Mouse (Mus musculus) hindbrain, embryonic 13.5 days (tissue): ENCODE results near the gene Gmds. TPM values are rescaled to one million over a fixed set of nuclear protein-coding genes. Genes with fewer than 3 reads are reported as not detected.
A peak's percentile ranks its signal among the peaks of the same experiment; 100 is the strongest.

Source experiments
- ATAC-seq: fragments of 200-750 bp; cut with Nextera tagmentation; 2 replicates; pipeline ENCODE4 v1.8.0; 2017; ENCODE audit warnings: moderate TSS enrichment; ENCODE audit not compliant: low FRiP score
- H3K27ac ChIP-seq: fragments of 300-500 bp; sonication (generic); 2 replicates; pipeline ENCODE4 v1.5.1; 2015; ENCODE audit warnings: inconsistent platforms, mild to moderate bottlenecking, moderate library complexity
- H3K27me3 ChIP-seq: fragments of 300-500 bp; sonication (generic); 2 replicates; pipeline ENCODE4 v1.6.1; 2015; ENCODE audit warnings: mild to moderate bottlenecking, inconsistent platforms
- H3K36me3 ChIP-seq: fragments of 300-500 bp; sonication (generic); 2 replicates; pipeline ENCODE4 v1.6.1; 2015; ENCODE audit warnings: mild to moderate bottlenecking, inconsistent platforms
- H3K4me1 ChIP-seq: fragments of 300-500 bp; sonication (generic); replicated peaks from 2 replicates; pipeline ENCODE4 v1.6.1; 2015; ENCODE audit warnings: inconsistent platforms
- H3K4me2 ChIP-seq: fragments of 300-500 bp; sonication (generic); 2 replicates; pipeline ENCODE4 v1.6.1; 2015; ENCODE audit warnings: inconsistent platforms, mild to moderate bottlenecking, moderate library complexity
- H3K4me3 ChIP-seq: fragments of 300-500 bp; sonication (generic); 2 replicates; pipeline ENCODE4 v1.5.1; 2015; ENCODE audit warnings: mild to moderate bottlenecking, inconsistent platforms
- H3K9ac ChIP-seq: fragments of 300-500 bp; sonication (generic); 2 replicates; pipeline ENCODE4 v1.6.1; 2015; ENCODE audit warnings: mild to moderate bottlenecking, inconsistent platforms
- H3K9me3 ChIP-seq: fragments of 300-500 bp; sonication (generic); 2 replicates; pipeline ENCODE4 v1.6.1; 2016; ENCODE audit warnings: inconsistent platforms
- WGBS: fragments of 180-500 bp; shearing (Covaris S2); methylation state at CpG from one replicate; pipeline ENCODE4 v1.1.7; 2015; 5-methylcytosine and 5-hydroxymethylcytosine counted together
- polyA plus RNA-seq: library from polyadenylated mRNA; unstranded; fragments of >200 nt; fragmentation: Nextera tagmentation; extraction: Ambion mirVana; gene quantifications from 2 replicates; pipeline ENCODE4 v1.2.1, GENCODE M21; 2015

Gene Gmds
- polyA plus RNA-seq, 1 experiment from 2014 or later = 34.3 TPM

GRCm38 (mm10) chr13:32040822-32041221 lies 297.7 kb downstream of the Gmds start:
- ATAC-seq = no peak
- Histone ChIP-seq H3K9ac (no peak overlapping the region), H3K4me3 (no peak overlapping the region), H3K9me3 (no peaks in the 10 kb centered on the region), H3K27me3 (no peaks in the 10 kb centered on the region), H3K36me3 (no peaks in the 10 kb centered on the region), H3K4me2 (no peak overlapping the region), H3K27ac (no peak overlapping the region), H3K4me1 (no peaks in the 10 kb centered on the region)
- 95% methylated on average over 1 of the region's 1 CpGs for WGBS

GRCm38 (mm10) chr13:32036902-32037301 lies 301.6 kb downstream of the Gmds start:
- Histone ChIP-seq H3K4me3 (no peak overlapping the region), H3K27me3 (no peaks in the 10 kb centered on the region), H3K9me3 (no peaks in the 10 kb centered on the region), H3K9ac (no peak overlapping the region), H3K4me2 (no peak overlapping the region), H3K36me3 (no peaks in the 10 kb centered on the region), H3K4me1 (no peaks in the 10 kb centered on the region), H3K27ac (no peak overlapping the region)
- no peak for ATAC-seq
- 58% methylated on average over 5 of the region's 5 CpGs for WGBS

- Histone ChIP-seq H3K9me3 (no peaks in the 10 kb centered on the region), H3K4me1 (no peaks in the 10 kb centered on the region), H3K27me3 (no peaks in the 10 kb centered on the region), H3K9ac (no peak overlapping the region), H3K36me3 (no peaks in the 10 kb centered on the region), H3K4me2 (no peak overlapping the region), H3K4me3 (no peak overlapping the region), H3K27ac (no peak overlapping the region)
- 89% methylated on average over 6 of the region's 6 CpGs for WGBS
- no peak for ATAC-seq
These were observed 303.6 kb downstream of the Gmds start for GRCm38 (mm10) chr13:32034799-32035448.

- Histone ChIP-seq H3K4me1 (no peaks in the 10 kb centered on the region), H3K9ac (no peak overlapping the region), H3K27ac (no peak overlapping the region), H3K9me3 (no peaks in the 10 kb centered on the region), H3K36me3 (no peaks in the 10 kb centered on the region), H3K4me2 (no peak overlapping the region), H3K27me3 (no peaks in the 10 kb centered on the region), H3K4me3 (no peak overlapping the region)
- WGBS = 63% methylated on average over 8 of the region's 8 CpGs
- ATAC-seq = no peak
These were observed 304.4 kb downstream of the Gmds start for GRCm38 (mm10) chr13:32034139-32034538.

GRCm38 (mm10) chr13:32026226-32026975 lies 312.1 kb downstream of the Gmds start:
- Histone ChIP-seq H3K4me1 (0 out of 2 replicates have a peak, but pooled peaks cover 3% of the 10 kb centered on the region), H3K9ac (no peak overlapping the region), H3K36me3 (no peaks in the 10 kb centered on the region), H3K9me3 (no peaks in the 10 kb centered on the region), H3K4me2 (no peak overlapping the region), H3K27ac (no peak overlapping the region), H3K4me3 (no peak overlapping the region), H3K27me3 (no peaks in the 10 kb centered on the region)
- no peak for ATAC-seq
- WGBS = 87% methylated on average over 6 of the region's 6 CpGs

DNA sequence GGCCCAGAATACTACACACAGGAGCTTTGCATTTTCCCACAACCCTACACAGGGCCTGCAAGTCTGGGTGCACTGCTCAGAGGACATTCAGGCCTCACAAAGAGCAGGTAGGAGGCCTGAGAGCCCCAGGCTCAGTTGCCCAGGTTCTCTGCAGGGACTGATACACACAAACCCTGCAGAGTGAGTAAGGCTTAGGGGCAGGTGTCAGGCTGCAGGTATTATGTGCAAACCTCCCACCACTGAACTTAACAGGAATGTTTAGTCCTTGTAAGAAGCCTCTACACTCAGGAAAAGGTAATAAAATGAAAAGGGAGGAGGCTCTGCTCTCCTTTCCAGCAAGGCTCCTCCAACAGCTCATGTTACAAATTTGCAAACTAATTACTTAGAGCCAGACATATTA lies 313.7 kb downstream of the Gmds start:
- H3K4me3 ChIP-seq = no peak overlapping the region
- H3K4me2 ChIP-seq = no peak overlapping the region
- no peaks in the 10 kb centered on the region for H3K36me3 ChIP-seq
- no peaks in the 10 kb centered on the region for H3K27me3 ChIP-seq
- ATAC-seq = no peak
- no peak overlapping the region for H3K27ac ChIP-seq
- H3K9me3 ChIP-seq = no peaks in the 10 kb centered on the region
- H3K4me1 ChIP-seq = 0 out of 2 replicates have a peak, but pooled peaks cover 3% of the 10 kb centered on the region
- H3K9ac ChIP-seq = no peak overlapping the region

GRCm38 (mm10) chr13:32020455-32021249 lies 317.9 kb downstream of the Gmds start:
- H3K9ac ChIP-seq = no peak overlapping the region
- ATAC-seq = no peak
- H3K4me3 ChIP-seq = no peak overlapping the region
- 61% methylated on average over 6 of the region's 6 CpGs for WGBS
- no peaks in the 10 kb centered on the region for H3K36me3 ChIP-seq
- peaks cover 13% of the 10 kb centered on the region for H3K4me1 ChIP-seq
- H3K27me3 ChIP-seq = no peaks in the 10 kb centered on the region
- no peak overlapping the region for H3K4me2 ChIP-seq
- H3K27ac ChIP-seq = no peak overlapping the region
- H3K9me3 ChIP-seq = no peaks in the 10 kb centered on the region

DNA sequence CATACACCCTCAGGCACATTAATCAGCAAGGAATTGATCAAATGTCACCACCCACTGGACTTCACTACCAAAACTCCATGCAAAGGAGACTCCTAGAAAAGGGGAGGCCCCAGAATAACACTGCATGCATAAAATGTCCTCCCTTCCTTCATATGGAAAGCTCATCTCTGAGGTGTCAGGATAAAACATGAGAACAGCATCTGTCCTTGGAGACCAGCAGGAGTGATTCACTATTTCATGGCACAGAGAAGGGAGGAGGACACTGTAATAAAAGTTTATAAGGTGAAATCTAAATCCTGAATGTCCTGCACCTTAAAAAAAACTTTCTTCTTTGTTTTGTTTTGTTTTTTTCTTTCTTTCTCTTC lies 319.3 kb downstream of the Gmds start:
- H3K9ac ChIP-seq = no peak overlapping the region
- H3K27ac ChIP-seq = no peak overlapping the region
- ATAC-seq = no peak
- H3K36me3 ChIP-seq = no peaks in the 10 kb centered on the region
- H3K4me3 ChIP-seq = no peak overlapping the region
- no peaks in the 10 kb centered on the region for H3K9me3 ChIP-seq
- peaks cover 9% of the 10 kb centered on the region for H3K4me1 ChIP-seq
- no peak overlapping the region for H3K4me2 ChIP-seq
- no peaks in the 10 kb centered on the region for H3K27me3 ChIP-seq

DNA sequence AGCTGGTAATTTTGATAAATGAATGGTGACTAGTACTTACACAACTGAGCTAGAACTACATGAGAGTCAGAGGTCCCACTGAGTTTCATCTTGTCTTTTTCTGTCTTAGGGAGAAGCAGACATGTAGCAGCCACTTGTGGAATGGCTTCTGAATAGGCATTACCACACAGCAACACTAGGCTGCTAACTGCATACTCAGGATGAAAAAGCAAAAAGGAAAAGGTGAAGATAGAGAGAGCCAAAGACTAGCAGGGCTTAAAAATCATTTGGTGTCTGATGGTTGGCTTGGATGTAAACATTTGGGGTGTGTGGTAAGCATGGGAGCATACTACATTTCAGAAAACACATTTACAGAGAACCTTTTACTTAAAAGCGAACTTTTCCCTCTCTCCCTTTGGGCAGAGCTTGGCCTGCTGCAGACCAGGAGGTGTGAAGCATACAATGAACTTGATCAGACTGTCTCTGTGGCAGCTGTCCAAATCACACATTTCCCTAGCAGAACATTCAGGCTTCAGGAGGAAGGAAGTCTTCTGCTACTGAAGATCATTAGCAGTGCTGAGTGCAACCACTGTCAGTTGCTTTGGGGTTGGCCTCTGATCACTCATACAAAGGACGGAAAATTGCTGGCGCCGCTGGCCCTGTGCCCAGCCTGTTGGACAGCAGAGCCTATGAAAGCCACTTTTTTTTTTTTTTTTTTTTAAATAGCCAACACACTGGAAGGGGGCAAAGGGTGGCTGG lies 319.9 kb downstream of the Gmds start:
- H3K27me3 ChIP-seq = no peaks in the 10 kb centered on the region
- peaks cover 9% of the 10 kb centered on the region for H3K4me1 ChIP-seq
- WGBS = 49% methylated on average over 4 of the region's 4 CpGs
- H3K4me2 ChIP-seq = no peak overlapping the region
- no peak overlapping the region for H3K27ac ChIP-seq
- H3K4me3 ChIP-seq = no peak overlapping the region
- H3K9ac ChIP-seq = no peak overlapping the region
- H3K36me3 ChIP-seq = no peaks in the 10 kb centered on the region
- ATAC-seq = peak; percentile 78
- H3K9me3 ChIP-seq = no peaks in the 10 kb centered on the region

GRCm38 (mm10) chr13:32008802-32009201 lies 329.7 kb downstream of the Gmds start:
- H3K9me3 ChIP-seq = no peaks in the 10 kb centered on the region
- ATAC-seq = no peak
- WGBS = 30% methylated on average over 4 of the region's 4 CpGs

DNA sequence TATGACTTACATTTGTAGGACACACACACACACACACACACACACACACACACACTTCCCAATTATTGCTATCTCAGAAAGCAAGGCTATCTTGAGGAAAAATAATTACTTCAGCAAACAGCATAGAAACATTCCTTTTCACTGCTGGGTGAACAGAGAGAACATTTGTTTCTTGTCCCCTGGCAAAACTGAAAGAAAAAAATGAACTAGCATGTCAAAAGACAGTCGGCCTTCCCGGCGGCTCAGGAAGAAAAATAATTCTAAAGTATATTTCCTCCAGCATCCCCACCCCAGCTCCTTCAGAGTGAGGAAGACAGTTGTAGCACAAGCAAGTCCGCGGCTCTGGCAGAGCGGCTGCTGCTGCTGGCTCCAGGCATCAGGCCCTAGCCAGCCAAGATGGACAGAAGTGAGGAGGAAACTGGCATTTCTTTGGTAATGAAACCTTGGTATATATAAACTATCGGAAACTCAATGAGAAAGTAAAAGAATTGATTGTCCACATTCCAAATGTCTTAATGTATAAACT lies 330.4 kb downstream of the Gmds start:
- 65% methylated on average over 7 of the region's 7 CpGs for WGBS
- Histone ChIP-seq H3K36me3 (no peaks in the 10 kb centered on the region), H3K4me1 (no peaks in the 10 kb centered on the region), H3K27me3 (no peaks in the 10 kb centered on the region), H3K27ac (no peak overlapping the region), H3K4me3 (no peak overlapping the region), H3K9me3 (no peaks in the 10 kb centered on the region), H3K9ac (no peak overlapping the region), H3K4me2 (no peak overlapping the region)
- no peak for ATAC-seq

More at GRCm38 (mm10) chr13:32008802-32009201, 329.7 kb downstream of the Gmds start:
- H3K9ac ChIP-seq = no peak overlapping the region
- H3K27ac ChIP-seq = no peak overlapping the region
- no peak overlapping the region for H3K4me2 ChIP-seq
- no peaks in the 10 kb centered on the region for H3K36me3 ChIP-seq
- no peaks in the 10 kb centered on the region for H3K27me3 ChIP-seq
- no peak overlapping the region for H3K4me3 ChIP-seq
- no peaks in the 10 kb centered on the region for H3K4me1 ChIP-seq

DNA sequence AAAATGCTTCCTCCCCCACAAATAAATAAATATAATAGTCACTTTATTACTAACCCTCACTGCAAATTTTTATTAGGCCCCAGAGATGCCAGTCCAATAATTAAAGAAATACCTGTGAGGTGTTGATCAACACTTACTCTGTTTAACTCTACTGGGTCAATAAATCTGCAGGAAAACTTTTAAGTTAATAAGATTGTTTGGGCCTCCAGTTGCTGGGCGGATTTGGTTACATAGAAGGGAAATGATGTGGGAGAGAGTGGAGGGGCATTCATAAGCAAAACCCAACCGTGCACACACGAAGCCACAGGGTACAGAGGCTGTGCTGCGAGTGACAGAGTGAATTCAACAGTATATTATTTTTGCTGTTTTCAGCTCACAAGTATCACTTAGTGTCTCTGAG lies 345.1 kb downstream of the Gmds start:
- Histone ChIP-seq H3K36me3 (no peaks in the 10 kb centered on the region), H3K4me1 (peaks cover 5% of the 10 kb centered on the region; the same call in 1 of the 2 replicates), H3K9me3 (0 out of 2 replicates have a peak, but pooled peaks cover 6% of the 10 kb centered on the region), H3K4me3 (no peak overlapping the region), H3K27ac (no peak overlapping the region), H3K9ac (no peak overlapping the region), H3K4me2 (no peak overlapping the region), H3K27me3 (no peaks in the 10 kb centered on the region)
- ATAC-seq = no peak
- WGBS = 88% methylated on average over 4 of the region's 4 CpGs
